Mouse (Mus musculus): ENCODE measurements around the gene Nos1. TPM values are rescaled to one million over a fixed set of nuclear protein-coding genes. Genes with fewer than 3 reads are reported as not detected.
"Not testable (repeated sequence)": the region's sequence is repeated elsewhere in the genome, so short reads cannot be mapped to it uniquely, and the experiment has no call there.

Nos1 gene
- polyA plus RNA-seq, 1 experiment from 2014 or later: 0.25 TPM

DNA sequence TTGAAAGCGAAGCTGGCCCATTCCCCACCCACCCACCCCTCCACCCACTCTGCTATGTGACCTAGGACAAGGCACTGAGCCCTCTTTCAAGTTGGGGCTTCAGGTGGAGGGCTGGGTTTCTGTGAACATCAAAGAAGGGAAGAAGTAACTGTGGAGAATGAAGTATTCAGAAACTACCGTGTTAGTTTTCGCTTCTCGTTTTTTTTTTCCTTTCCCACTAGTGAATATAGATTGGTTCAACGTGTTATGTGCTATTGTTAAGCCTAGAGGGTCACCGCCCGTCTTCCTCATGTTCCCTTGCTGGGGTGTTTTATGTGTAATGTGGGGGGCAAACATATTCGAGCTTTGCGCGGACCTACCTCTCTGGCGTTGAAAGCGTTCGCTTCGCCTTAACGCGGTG is 85.0 kb downstream of the Nos1 start:
- no peak overlapping the region for H3K9ac ChIP-seq (replicated peaks; ENCODE audit: low read length)
- 65% methylated on average over 16 of the region's 16 CpGs for WGBS
- no peak for ATAC-seq (replicated peaks; ENCODE audit: insufficient number of reproducible peaks, low FRiP score, low TSS enrichment, low read depth)
- H3K4me1 ChIP-seq (ENCODE audit: control insufficient read depth, insufficient read depth, low read length): peaks cover 5% of the 10 kb centered on the region; the same call in 1 of the 2 replicates
- H3K27me3 ChIP-seq (ENCODE audit: control insufficient read depth, insufficient read depth, low read length): no peaks in the 10 kb centered on the region
- H3K9me3 ChIP-seq (replicated peaks; ENCODE audit: control insufficient read depth, low read length): no peaks in the 10 kb centered on the region
- no peak for DNase-seq (ENCODE audit: low spot score)
- no peaks in the 10 kb centered on the region for H3K36me3 ChIP-seq (replicated peaks; ENCODE audit: control insufficient read depth, insufficient read depth, low read depth, low read length)
- no peak overlapping the region for H3K4me3 ChIP-seq (ENCODE audit: low read depth, low read length)
- H3K27ac ChIP-seq (replicated peaks; ENCODE audit: low read depth, low read length): no peak overlapping the region
- H3K4me2 ChIP-seq (ENCODE audit: low read depth, low read length): no peak overlapping the region

DNA sequence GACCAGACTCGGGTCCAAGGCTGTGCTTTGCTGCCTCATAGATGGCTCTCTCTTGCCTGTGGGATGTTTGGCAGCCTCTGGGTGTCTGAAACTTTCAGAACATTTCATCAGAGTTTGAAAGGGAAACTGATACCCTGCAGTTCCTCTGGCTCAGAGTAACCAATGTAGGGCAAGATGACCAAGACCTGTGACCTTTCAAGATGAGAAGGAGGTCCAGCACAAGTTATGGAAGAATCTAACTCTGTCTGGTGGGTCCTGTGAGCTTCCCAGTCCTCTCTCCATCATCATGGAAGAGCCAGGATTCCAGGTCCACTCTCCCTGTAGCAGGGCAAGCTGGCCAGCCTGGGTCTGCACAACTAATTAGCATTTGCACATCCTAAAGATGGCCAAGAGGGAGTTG is 90.8 kb downstream of the Nos1 start:
- no peak for ATAC-seq (replicated peaks; ENCODE audit: insufficient number of reproducible peaks, low FRiP score, low TSS enrichment, low read depth)
- Histone ChIP-seq H3K27me3 (ENCODE audit: control insufficient read depth, insufficient read depth, low read length) (no peaks in the 10 kb centered on the region), H3K9ac (replicated peaks; ENCODE audit: low read length) (no peak overlapping the region), H3K4me3 (ENCODE audit: low read depth, low read length) (no peak overlapping the region), H3K9me3 (replicated peaks; ENCODE audit: control insufficient read depth, low read length) (no peaks in the 10 kb centered on the region), H3K4me2 (ENCODE audit: low read depth, low read length) (no peak overlapping the region), H3K36me3 (replicated peaks; ENCODE audit: control insufficient read depth, insufficient read depth, low read depth, low read length) (no peaks in the 10 kb centered on the region), H3K4me1 (ENCODE audit: control insufficient read depth, insufficient read depth, low read length) (no peaks in the 10 kb centered on the region), H3K27ac (replicated peaks; ENCODE audit: low read depth, low read length) (no peak overlapping the region)
- no peak for DNase-seq (ENCODE audit: low spot score)
- 76% methylated on average over 1 of the region's 1 CpGs for WGBS

DNA sequence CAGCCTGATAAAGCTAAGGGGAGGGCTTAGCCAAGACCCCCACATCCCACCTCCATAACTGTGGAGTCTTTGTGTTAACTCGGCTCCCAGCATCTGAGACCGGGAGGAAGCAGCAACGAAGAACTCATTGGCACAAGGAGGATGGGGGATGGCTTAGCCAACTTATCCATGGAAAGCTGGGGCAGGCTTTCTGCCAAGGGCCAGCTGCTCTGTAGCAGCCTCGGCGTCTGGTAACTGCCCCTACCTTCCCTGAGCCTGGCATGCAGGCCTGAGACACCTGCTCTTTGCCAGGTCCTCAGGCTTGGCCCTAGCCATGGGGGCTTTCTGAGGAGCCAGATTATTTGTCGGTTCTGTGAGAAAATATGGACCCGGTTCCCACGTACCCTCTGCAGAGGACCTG is 93.0 kb downstream of the Nos1 start:
- no peak for ATAC-seq (replicated peaks; ENCODE audit: insufficient number of reproducible peaks, low FRiP score, low TSS enrichment, low read depth)
- H3K9me3 ChIP-seq (replicated peaks; ENCODE audit: control insufficient read depth, low read length): no peaks in the 10 kb centered on the region
- H3K9ac ChIP-seq (replicated peaks; ENCODE audit: low read length): no peak overlapping the region
- no peak overlapping the region for H3K4me2 ChIP-seq (ENCODE audit: low read depth, low read length)
- WGBS: 86% methylated on average over 8 of the region's 8 CpGs
- H3K4me3 ChIP-seq (ENCODE audit: low read depth, low read length): no peak overlapping the region
- H3K4me1 ChIP-seq (ENCODE audit: control insufficient read depth, insufficient read depth, low read length): no peaks in the 10 kb centered on the region
- H3K36me3 ChIP-seq (replicated peaks; ENCODE audit: control insufficient read depth, insufficient read depth, low read depth, low read length): no peaks in the 10 kb centered on the region
- no peak for DNase-seq (ENCODE audit: low spot score)
- no peak overlapping the region for H3K27ac ChIP-seq (replicated peaks; ENCODE audit: low read depth, low read length)
- no peaks in the 10 kb centered on the region for H3K27me3 ChIP-seq (ENCODE audit: control insufficient read depth, insufficient read depth, low read length)

DNA sequence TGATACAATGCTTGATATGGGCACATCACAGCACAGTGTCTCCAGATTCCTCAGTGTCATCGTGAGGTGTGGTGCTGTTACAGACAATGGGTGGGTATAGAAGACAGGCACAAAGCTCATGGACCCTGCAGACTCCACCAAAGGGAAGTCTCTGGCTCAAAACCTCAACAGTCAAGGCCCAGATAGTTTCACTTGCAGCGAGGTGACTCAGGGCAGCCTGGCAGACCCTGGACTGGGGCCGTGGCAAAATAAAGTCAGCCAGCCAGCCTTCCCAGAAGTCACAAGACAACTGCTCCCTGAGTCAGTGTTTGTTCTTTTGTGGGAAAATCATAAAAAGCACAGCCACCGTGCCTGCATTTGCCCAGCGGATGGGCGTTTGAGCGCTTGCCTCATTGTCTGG is 93.4 kb downstream of the Nos1 start:
- H3K4me1 ChIP-seq (ENCODE audit: control insufficient read depth, insufficient read depth, low read length): no peaks in the 10 kb centered on the region
- no peak overlapping the region for H3K27ac ChIP-seq (replicated peaks; ENCODE audit: low read depth, low read length)
- no peak for ATAC-seq (replicated peaks; ENCODE audit: insufficient number of reproducible peaks, low FRiP score, low TSS enrichment, low read depth)
- H3K27me3 ChIP-seq (ENCODE audit: control insufficient read depth, insufficient read depth, low read length): no peaks in the 10 kb centered on the region
- no peaks in the 10 kb centered on the region for H3K36me3 ChIP-seq (replicated peaks; ENCODE audit: control insufficient read depth, insufficient read depth, low read depth, low read length)
- no peak for DNase-seq (ENCODE audit: low spot score)
- H3K4me3 ChIP-seq (ENCODE audit: low read depth, low read length): no peak overlapping the region
- H3K9me3 ChIP-seq (replicated peaks; ENCODE audit: control insufficient read depth, low read length): no peaks in the 10 kb centered on the region
- no peak overlapping the region for H3K4me2 ChIP-seq (ENCODE audit: low read depth, low read length)
- WGBS: 87% methylated on average over 7 of the region's 7 CpGs
- H3K9ac ChIP-seq (replicated peaks; ENCODE audit: low read length): no peak overlapping the region

DNA sequence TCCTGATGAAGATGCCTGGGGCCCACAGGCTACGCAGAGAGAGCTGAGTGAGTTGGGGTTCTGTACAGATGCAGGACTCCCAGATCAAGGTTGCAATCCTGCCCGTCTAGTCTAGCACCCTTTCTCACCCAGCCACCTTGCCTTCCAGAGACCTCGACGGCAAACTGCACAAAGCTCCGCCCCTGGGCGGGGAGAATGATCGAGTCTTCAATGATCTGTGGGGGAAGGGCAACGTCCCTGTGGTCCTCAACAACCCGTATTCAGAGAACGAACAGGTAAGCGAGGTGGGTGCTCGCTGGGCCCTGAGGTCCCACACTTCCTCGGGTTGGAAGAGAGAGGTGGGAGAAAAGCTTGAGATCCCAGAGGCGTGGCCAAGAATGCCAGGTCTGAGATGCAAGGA is 98.3 kb downstream of the Nos1 start:
- Histone ChIP-seq H3K4me1 (ENCODE audit: control insufficient read depth, insufficient read depth, low read length) (no peaks in the 10 kb centered on the region), H3K36me3 (replicated peaks; ENCODE audit: control insufficient read depth, insufficient read depth, low read depth, low read length) (no peaks in the 10 kb centered on the region), H3K27me3 (ENCODE audit: control insufficient read depth, insufficient read depth, low read length) (no peaks in the 10 kb centered on the region), H3K4me2 (ENCODE audit: low read depth, low read length) (no peak overlapping the region), H3K9me3 (replicated peaks; ENCODE audit: control insufficient read depth, low read length) (no peaks in the 10 kb centered on the region), H3K4me3 (ENCODE audit: low read depth, low read length) (no peak overlapping the region), H3K9ac (replicated peaks; ENCODE audit: low read length) (no peak overlapping the region), H3K27ac (replicated peaks; ENCODE audit: low read depth, low read length) (no peak overlapping the region)
- ATAC-seq (replicated peaks; ENCODE audit: insufficient number of reproducible peaks, low FRiP score, low TSS enrichment, low read depth): no peak
- 37% methylated on average over 14 of the region's 14 CpGs for WGBS
- no peak for DNase-seq (ENCODE audit: low spot score)

DNA sequence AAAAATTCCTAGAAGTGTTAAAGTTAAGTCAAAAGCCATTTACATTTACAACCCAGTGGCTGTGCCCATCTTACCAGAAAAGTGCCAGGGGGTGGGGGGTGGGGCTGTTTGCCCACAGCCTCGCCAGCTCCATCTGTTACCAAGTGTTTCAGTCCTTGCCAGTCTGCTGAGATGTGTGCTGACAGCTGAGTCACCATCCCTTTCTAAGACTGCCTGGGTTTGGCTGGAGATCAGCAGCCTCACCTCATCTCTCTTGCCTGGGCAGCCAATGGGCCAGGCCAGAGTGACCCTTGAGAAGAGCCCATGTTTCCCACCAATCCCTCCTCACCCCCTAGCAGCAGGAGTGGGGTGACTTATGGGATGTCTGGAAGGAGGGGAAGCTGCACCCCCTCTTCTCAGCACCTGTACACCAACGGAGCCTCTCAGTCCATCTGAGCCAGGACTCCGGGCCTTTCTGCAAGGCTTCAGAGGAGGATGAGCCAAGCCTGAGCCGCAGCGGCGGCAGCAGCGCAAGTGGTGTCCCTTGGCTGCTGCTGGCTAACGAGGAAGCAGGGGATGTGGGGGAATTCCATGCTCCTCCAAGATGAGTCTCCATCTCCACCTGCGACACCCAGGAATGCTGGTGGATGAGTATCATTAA is 100.2 kb downstream of the Nos1 start:
- Histone ChIP-seq H3K27me3 (ENCODE audit: control insufficient read depth, insufficient read depth, low read length) (no peaks in the 10 kb centered on the region), H3K27ac (replicated peaks; ENCODE audit: low read depth, low read length) (no peak overlapping the region), H3K4me1 (ENCODE audit: control insufficient read depth, insufficient read depth, low read length) (no peaks in the 10 kb centered on the region), H3K9ac (replicated peaks; ENCODE audit: low read length) (no peak overlapping the region), H3K9me3 (replicated peaks; ENCODE audit: control insufficient read depth, low read length) (no peaks in the 10 kb centered on the region), H3K4me2 (ENCODE audit: low read depth, low read length) (no peak overlapping the region), H3K4me3 (ENCODE audit: low read depth, low read length) (no peak overlapping the region), H3K36me3 (replicated peaks; ENCODE audit: control insufficient read depth, insufficient read depth, low read depth, low read length) (no peaks in the 10 kb centered on the region)
- no peak for DNase-seq (ENCODE audit: low spot score)
- 89% methylated on average over 9 of the region's 9 CpGs for WGBS
- ATAC-seq (replicated peaks; ENCODE audit: insufficient number of reproducible peaks, low FRiP score, low TSS enrichment, low read depth): no peak

DNA sequence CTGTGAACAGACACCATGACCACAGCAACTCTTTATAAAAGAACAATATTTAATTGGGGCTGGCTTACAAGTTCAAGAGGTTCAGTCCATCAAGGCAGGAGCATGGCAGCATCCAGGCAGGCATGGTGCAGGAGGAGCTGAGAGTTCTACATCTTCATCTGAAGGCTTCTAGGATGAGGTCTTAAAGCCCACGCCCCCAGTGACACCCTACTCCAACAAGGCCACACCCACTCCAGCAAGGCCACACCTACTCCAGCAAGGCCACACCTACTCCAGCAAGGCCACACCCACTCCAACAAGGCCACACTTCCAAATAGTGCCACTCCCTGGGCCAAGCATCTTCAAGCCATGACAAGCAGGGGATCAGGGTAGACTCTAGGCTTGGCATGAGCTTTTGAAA is 101.6 kb downstream of the Nos1 start:
- not testable (repeated sequence) for DNase-seq (ENCODE audit: low spot score); H3K9ac ChIP-seq (replicated peaks; ENCODE audit: low read length); H3K4me1 ChIP-seq (ENCODE audit: control insufficient read depth, insufficient read depth, low read length); H3K27me3 ChIP-seq (ENCODE audit: control insufficient read depth, insufficient read depth, low read length); H3K4me2 ChIP-seq (ENCODE audit: low read depth, low read length); H3K27ac ChIP-seq (replicated peaks; ENCODE audit: low read depth, low read length); H3K36me3 ChIP-seq (replicated peaks; ENCODE audit: control insufficient read depth, insufficient read depth, low read depth, low read length); ATAC-seq (replicated peaks; ENCODE audit: insufficient number of reproducible peaks, low FRiP score, low TSS enrichment, low read depth); H3K4me3 ChIP-seq (ENCODE audit: low read depth, low read length); H3K9me3 ChIP-seq (replicated peaks; ENCODE audit: control insufficient read depth, low read length)
- 88% methylated on average over 1 of the region's 1 CpGs for WGBS

DNA sequence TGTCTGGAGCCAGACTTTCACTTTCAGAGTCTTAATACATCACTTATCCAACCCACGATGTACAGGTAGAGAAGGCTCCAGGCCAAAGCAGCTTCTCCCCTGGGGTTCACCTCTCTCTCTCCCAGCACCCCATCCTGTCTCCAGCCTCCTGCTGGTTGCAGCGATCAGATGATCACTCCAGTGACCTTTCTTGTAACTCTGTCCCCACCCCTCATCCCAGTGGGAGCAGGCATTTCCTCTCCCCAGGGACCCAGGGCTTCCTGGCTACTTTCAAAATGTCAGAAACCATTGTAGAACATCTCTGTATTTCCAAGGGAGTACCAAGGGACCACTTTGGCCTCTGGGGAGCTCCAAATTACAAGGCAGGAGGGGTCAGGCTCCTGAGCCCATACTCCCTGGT is 104.2 kb downstream of the Nos1 start:
- ATAC-seq (replicated peaks; ENCODE audit: insufficient number of reproducible peaks, low FRiP score, low TSS enrichment, low read depth) (no peak), DNase-seq (ENCODE audit: low spot score) (no peak)
- no peaks in the 10 kb centered on the region for H3K4me1 ChIP-seq (ENCODE audit: control insufficient read depth, insufficient read depth, low read length)
- no peak overlapping the region for H3K9ac ChIP-seq (replicated peaks; ENCODE audit: low read length)
- no peak overlapping the region for H3K4me3 ChIP-seq (ENCODE audit: low read depth, low read length)
- H3K36me3 ChIP-seq (replicated peaks; ENCODE audit: control insufficient read depth, insufficient read depth, low read depth, low read length): no peaks in the 10 kb centered on the region
- H3K27me3 ChIP-seq (ENCODE audit: control insufficient read depth, insufficient read depth, low read length): no peaks in the 10 kb centered on the region
- no peak overlapping the region for H3K4me2 ChIP-seq (ENCODE audit: low read depth, low read length)
- no peaks in the 10 kb centered on the region for H3K9me3 ChIP-seq (replicated peaks; ENCODE audit: control insufficient read depth, low read length)
- 69% methylated on average over 2 of the region's 2 CpGs for WGBS
- no peak overlapping the region for H3K27ac ChIP-seq (replicated peaks; ENCODE audit: low read depth, low read length)
